Mouse (Mus musculus): ENCODE measurements at regions not wholly inside any gene's neighbourhood (a gene's known extent, or its start where the extent isn't known, plus 50 kb on each side); places are given as distances from the start of the nearest gene placed in this dataset.

DNA sequence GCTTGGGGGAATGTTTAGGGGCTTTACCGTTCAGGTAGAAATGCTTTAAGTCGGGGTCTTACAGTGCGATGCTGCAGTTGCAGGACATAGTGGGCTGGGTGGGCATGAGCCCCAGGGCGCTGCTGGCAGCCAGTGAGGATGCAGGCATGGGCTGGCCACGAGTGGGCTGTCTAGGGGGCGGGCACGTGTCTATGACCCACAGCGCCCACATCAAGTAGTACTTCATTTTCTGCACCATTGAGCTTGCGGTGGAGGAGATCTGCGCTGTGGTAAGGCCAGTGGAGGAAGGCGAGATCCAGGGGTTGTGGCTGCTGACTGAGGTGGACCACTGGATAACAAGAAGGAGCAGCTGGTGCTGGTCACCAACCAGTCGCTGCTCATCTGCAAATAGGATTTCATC is 52.4 kb upstream of the Olfr291 start:
- Histone ChIP-seq H3K9ac (no peak overlapping the region), H3K4me2 (ENCODE audit: low read depth) (no peak overlapping the region), H3K4me1 (ENCODE audit: insufficient read depth) (no peaks in the 10 kb centered on the region), H3K27me3 (ENCODE audit: insufficient read depth, low read length) (no peaks in the 10 kb centered on the region), H3K27ac (ENCODE audit: low read depth, low read length) (no peak overlapping the region), H3K36me3 (ENCODE audit: insufficient read depth) (no peaks in the 10 kb centered on the region), H3K9me3 (ENCODE audit: low read length) (no peaks in the 10 kb centered on the region), H3K4me3 (ENCODE audit: low read depth, low read length) (no peak overlapping the region)
- TF ChIP-seq CTCF (IDR thresholded peaks at IDR 0.05; ENCODE audit: low read depth), result no peak
- DNase-seq, result no peak
- WGBS, result 31% methylated on average over 12 of the region's 12 CpGs
- no peak for ATAC-seq

DNA sequence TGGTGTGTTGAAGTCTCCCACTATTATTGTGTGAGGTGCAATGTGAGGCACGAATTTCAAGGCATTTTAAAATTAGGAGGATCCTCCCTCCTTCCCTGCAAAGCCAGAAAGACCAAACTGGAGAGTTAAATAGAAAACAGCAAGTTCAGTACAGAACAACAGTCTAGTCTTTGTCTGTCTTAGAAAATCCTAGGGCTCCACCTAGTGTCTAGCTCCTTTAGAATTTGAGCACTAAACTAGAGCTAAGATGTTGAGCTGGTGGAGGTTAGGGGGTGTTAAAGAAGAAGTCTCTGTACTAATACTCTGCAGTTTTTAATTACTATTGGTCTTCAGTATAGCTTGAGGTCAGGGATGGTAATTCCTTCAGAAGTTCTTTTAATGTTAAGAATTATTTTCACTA is 58.7 kb upstream of the Olfr291 start:
- Histone ChIP-seq H3K27ac (ENCODE audit: low read depth, low read length) (no peak overlapping the region), H3K27me3 (ENCODE audit: insufficient read depth, low read length) (no peaks in the 10 kb centered on the region), H3K4me2 (ENCODE audit: low read depth) (no peak overlapping the region), H3K9ac (no peak overlapping the region), H3K4me3 (ENCODE audit: low read depth, low read length) (no peak overlapping the region), H3K36me3 (ENCODE audit: insufficient read depth) (no peaks in the 10 kb centered on the region), H3K4me1 (ENCODE audit: insufficient read depth) (no peaks in the 10 kb centered on the region), H3K9me3 (ENCODE audit: low read length) (no peaks in the 10 kb centered on the region)
- TF ChIP-seq CTCF (IDR thresholded peaks at IDR 0.05; ENCODE audit: low read depth), result peak; percentile 56
- 2% methylated on average over 1 of the region's 1 CpGs for WGBS
- peak; percentile 62 for DNase-seq
- peak; percentile 69 for ATAC-seq

DNA sequence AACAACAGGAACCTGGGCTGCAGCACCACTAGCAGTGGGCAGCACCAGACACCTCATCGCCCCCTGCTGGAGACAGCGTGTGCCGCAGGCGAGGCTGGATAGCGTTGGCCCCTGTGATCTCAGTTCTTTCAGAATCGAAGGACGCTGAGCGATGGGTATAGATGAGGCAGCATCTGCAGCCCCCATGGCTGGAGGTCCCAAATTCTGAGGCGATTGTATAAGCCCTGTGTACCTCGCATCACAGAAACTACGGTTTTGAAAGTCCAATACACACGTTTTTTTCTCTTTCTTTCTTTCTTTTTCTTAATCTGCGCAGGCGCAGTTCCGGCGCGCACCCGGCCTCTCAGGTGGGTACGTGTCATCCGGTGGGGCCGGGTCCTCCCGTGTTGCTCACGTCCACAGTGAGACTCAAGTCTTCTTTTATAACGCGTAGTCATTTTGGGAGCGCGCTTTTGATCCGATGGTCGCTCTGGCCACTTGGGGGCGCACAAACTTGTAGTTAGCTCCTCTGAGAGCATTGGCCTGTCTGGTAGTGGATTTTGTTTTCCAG is 74.0 kb upstream of the Olfr291 start:
- Histone ChIP-seq H3K27ac (ENCODE audit: low read depth, low read length) (no peak overlapping the region; the same call in 1 of the 2 replicates), H3K36me3 (ENCODE audit: insufficient read depth) (no peaks in the 10 kb centered on the region), H3K9ac (peak overlapping the region; percentile 62), H3K4me1 (ENCODE audit: insufficient read depth) (no peaks in the 10 kb centered on the region), H3K9me3 (ENCODE audit: low read length) (no peaks in the 10 kb centered on the region), H3K4me3 (ENCODE audit: low read depth, low read length) (peak overlapping the region; percentile 39), H3K27me3 (ENCODE audit: insufficient read depth, low read length) (no peaks in the 10 kb centered on the region), H3K4me2 (ENCODE audit: low read depth) (peak overlapping the region; percentile 63)
- TF ChIP-seq CTCF (IDR thresholded peaks at IDR 0.05; ENCODE audit: low read depth), result peak; percentile 95
- 2% methylated on average over 30 of the region's 30 CpGs for WGBS
- ATAC-seq (peak; percentile 97), DNase-seq (peak; percentile 90)

DNA sequence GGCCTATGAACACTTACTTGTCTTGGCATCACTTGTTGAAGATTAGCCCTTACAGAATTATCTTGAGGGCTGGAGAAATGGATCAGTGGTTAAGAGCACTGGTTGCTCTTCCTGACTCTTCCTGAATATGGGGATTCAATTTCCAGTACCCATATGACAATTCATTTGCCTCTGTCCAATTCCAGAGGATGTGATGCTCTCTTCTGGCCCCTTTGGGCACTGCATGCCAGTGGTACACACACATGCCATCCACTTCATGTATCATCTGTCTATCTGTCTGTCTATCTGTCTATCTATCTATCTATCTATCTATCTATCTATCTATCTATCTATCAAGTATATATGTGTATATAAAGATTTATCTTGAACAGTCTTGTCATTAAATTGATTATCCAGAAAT is 75.7 kb upstream of the Olfr291 start:
- H3K27ac ChIP-seq (ENCODE audit: low read depth, low read length), result no peak overlapping the region
- TF ChIP-seq CTCF (IDR thresholded peaks at IDR 0.05; ENCODE audit: low read depth), result no peak
- no peak overlapping the region for H3K4me3 ChIP-seq (ENCODE audit: low read depth, low read length)
- ATAC-seq, result no peak
- no peaks in the 10 kb centered on the region for H3K4me1 ChIP-seq (ENCODE audit: insufficient read depth)
- no peak overlapping the region for H3K4me2 ChIP-seq (ENCODE audit: low read depth)
- H3K9me3 ChIP-seq (ENCODE audit: low read length), result no peaks in the 10 kb centered on the region
- H3K27me3 ChIP-seq (ENCODE audit: insufficient read depth, low read length), result no peaks in the 10 kb centered on the region
- no peak overlapping the region for H3K9ac ChIP-seq
- H3K36me3 ChIP-seq (ENCODE audit: insufficient read depth), result no peaks in the 10 kb centered on the region
- no peak for DNase-seq

DNA sequence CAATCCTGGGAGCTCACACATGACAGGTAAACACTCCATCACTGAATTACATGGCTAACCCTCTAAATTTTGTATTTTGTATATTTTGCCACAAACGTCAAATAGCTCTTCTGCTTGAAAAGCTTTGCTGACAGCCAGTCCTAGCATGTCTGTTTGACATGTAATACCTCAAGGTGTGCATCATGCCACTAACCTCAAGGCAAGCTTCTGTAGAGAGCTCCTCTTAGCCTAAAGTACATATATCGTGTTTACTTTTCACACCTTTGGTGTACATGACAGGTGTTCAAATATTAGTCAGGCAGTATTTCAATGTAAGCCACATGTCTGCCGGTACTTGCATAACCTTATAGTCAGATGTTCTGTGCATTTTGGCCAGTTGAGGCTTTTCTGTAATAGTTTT is 66.5 kb upstream of the Zfand6 start:
- Histone ChIP-seq H3K4me2 (ENCODE audit: low read depth) (no peak overlapping the region), H3K27ac (ENCODE audit: low read depth, low read length) (no peak overlapping the region), H3K27me3 (ENCODE audit: insufficient read depth, low read length) (no peaks in the 10 kb centered on the region), H3K9ac (no peak overlapping the region), H3K9me3 (ENCODE audit: low read length) (no peaks in the 10 kb centered on the region), H3K4me1 (ENCODE audit: insufficient read depth) (no peaks in the 10 kb centered on the region), H3K36me3 (ENCODE audit: insufficient read depth) (no peaks in the 10 kb centered on the region), H3K4me3 (ENCODE audit: low read depth, low read length) (no peak overlapping the region)
- no peak for TF ChIP-seq CTCF (IDR thresholded peaks at IDR 0.05; ENCODE audit: low read depth)
- 87% methylated on average over 3 of the region's 3 CpGs for WGBS
- DNase-seq (no peak), ATAC-seq (no peak)

DNA sequence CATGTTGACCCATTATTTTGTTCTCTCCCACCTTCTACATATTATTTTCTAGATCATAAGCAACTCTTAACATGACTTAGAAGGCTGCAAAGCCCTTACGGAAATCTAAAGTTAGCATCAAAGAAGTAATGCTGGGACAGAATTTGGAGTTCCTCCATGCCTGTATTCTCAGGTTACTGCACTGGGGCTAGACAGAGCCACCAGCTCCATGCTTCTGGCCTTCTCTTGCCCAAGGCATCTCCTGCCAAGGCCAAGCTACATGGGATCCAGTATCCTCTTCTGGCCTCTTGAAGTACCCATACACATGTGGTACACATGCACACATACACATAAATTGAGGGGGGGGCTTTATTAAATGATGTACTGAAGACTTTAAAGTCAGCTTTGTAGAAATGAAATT is 63.6 kb upstream of the Zfand6 start:
- Histone ChIP-seq H3K9ac (no peak overlapping the region), H3K27ac (ENCODE audit: low read depth, low read length) (no peak overlapping the region), H3K9me3 (ENCODE audit: low read length) (no peaks in the 10 kb centered on the region), H3K4me2 (ENCODE audit: low read depth) (no peak overlapping the region), H3K27me3 (ENCODE audit: insufficient read depth, low read length) (no peaks in the 10 kb centered on the region), H3K4me3 (ENCODE audit: low read depth, low read length) (no peak overlapping the region), H3K4me1 (ENCODE audit: insufficient read depth) (no peaks in the 10 kb centered on the region), H3K36me3 (ENCODE audit: insufficient read depth) (no peaks in the 10 kb centered on the region)
- TF ChIP-seq CTCF (IDR thresholded peaks at IDR 0.05; ENCODE audit: low read depth), result no peak
- ATAC-seq, result no peak
- 95% methylated on average over 1 of the region's 1 CpGs for WGBS
- DNase-seq, result no peak

DNA sequence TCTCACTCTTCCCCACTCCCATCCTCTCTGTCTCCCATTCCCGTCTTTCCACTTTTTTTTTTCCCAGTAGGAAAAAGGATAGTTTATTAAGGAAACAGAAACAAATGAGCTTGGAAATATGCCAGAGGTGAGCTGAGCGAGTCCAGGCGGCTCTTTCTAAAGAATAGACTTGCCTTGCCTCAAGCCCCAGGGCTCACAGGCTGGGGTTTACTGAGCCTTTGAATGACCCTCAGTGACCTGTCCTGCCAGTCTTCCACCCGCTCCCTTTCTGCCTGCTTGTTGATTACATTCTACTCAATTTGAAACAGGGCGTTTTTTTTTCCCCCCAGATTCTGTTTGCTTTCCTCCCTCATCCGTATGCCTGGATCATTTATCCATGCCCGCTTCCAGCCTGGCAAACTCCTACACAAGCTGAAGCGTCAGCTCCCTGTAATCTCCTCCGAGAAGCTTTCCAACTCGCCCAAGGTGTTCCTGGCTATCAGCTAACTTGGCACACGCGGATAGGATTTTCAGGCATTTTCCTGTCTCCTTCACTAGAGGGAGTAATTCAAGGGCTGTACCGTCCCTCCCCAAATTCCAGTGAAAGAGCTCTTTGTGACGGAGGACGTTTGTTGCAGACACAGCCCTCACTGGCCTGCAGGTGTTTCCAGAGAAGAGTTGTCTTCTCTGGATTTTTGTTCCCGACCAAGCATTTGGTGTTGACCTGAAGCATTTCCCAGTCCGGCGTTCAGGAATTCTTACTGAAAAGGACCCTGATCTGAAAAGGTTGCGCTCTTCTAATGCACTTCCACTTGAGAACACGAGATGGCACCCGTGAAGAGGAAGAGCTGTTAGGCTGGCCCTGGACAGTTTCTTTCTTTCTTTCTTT is 59.9 kb upstream of the Zfand6 start:
- no peak overlapping the region for H3K27ac ChIP-seq (ENCODE audit: low read depth, low read length)
- H3K4me2 ChIP-seq (ENCODE audit: low read depth), result peak overlapping the region; percentile 60
- H3K4me3 ChIP-seq (ENCODE audit: low read depth, low read length), result peak overlapping the region; percentile 41
- H3K4me1 ChIP-seq (ENCODE audit: insufficient read depth), result no peaks in the 10 kb centered on the region
- under 1% methylated on average over 21 of the region's 21 CpGs for WGBS
- peak overlapping the region; percentile 48 for H3K9ac ChIP-seq
- DNase-seq, result peak; percentile 89
- peak; percentile 92 for ATAC-seq
- H3K36me3 ChIP-seq (ENCODE audit: insufficient read depth), result no peaks in the 10 kb centered on the region
- peak; percentile 76 for TF ChIP-seq CTCF (IDR thresholded peaks at IDR 0.05; ENCODE audit: low read depth)
- H3K9me3 ChIP-seq (ENCODE audit: low read length), result no peaks in the 10 kb centered on the region
- H3K27me3 ChIP-seq (ENCODE audit: insufficient read depth, low read length), result no peaks in the 10 kb centered on the region

All from forebrain, postnatal 0 days (tissue).